Mouse (Mus musculus): ENCODE results near the gene Ifitm2.

GRCm38 (mm10) chr7:140945247-140945646 lies 10.5 kb downstream of the Ifitm2 start:
- TF ChIP-seq ZNF384 (IDR thresholded peaks at IDR 0.05; ENCODE audit: low read depth, low read length) (no peak), EP300 (IDR thresholded peaks at IDR 0.05; ENCODE audit: low read depth in 1 of 2, low read length in 2 of 2) (no peak), JUND (IDR thresholded peaks at IDR 0.05; ENCODE audit: low read depth, low read length) (no peak), CTCF (IDR thresholded peaks at IDR 0.05 in 2 of 3, conservative IDR thresholded peaks at IDR 0.05 in 1 of 3; ENCODE audit: control insufficient read depth in 1 of 3, insufficient read depth in 1 of 3, low read depth in 2 of 3, low read length in 3 of 3, poor library complexity in 1 of 3, severe bottlenecking in 1 of 3) (no peak), POLR2A (IDR thresholded peaks at IDR 0.05; ENCODE audit: control insufficient read depth in 1 of 2, insufficient read depth in 1 of 2, low read depth in 1 of 2, low read length in 2 of 2, poor library complexity in 1 of 2) (no peak), POLR2AphosphoS2 (IDR thresholded peaks at IDR 0.05; ENCODE audit: low read length) (no peak), MAFK (IDR thresholded peaks at IDR 0.05; ENCODE audit: borderline replicate concordance, low read depth, low read length) (no peak), TCF12 (IDR thresholded peaks at IDR 0.05; ENCODE audit: low read depth, low read length) (no peak)
